Mouse (Mus musculus) cortical plate, adult 2 months (tissue): Measurements from ENCODE around the gene Nedd9.

Experiments
- CTCF ChIP-seq: fragments of 200-500 bp; IDR thresholded peaks from 2 replicates; pipeline ENCODE4 v1.5.1; 2011; ENCODE audit warnings: mild to moderate bottlenecking, control low read depth, low read length; ENCODE audit not compliant: insufficient read depth; ENCODE audit errors: extremely low read depth
- POLR2A ChIP-seq: fragments of 200-500 bp; IDR thresholded peaks from 2 replicates; pipeline ENCODE4 v1.6.1; 2011; ENCODE audit warnings: mild to moderate bottlenecking, low read length, control low read depth; ENCODE audit not compliant: insufficient read depth; ENCODE audit errors: extremely low read depth

DNA sequence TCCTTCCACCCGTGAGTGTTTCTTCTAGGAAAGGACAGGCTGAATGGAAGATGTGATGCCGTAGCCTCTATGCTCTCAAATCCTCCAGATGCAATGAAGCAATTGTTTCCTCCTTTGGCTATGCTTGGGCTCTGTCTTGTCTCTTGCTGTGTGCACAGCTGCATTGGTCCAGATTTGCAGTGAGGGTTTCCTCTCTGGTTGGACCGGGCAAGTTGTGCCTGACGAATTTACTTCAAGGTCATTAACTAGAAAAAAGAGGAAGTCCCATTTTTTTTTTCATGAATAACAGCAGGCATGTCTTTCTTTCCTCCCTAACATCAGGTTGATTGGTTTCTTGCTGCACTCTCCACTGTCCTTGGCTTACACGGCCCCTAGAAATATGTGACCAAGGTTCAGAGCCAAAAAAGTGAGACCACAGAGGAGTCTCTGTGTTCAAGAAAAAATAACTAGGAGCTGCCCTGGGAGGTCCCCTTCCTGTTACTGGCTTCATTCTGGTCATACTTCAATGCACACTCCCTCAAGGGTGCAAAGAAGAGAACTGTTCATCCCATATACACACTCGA, 84.6 kb downstream of the Nedd9 start:
- TF ChIP-seq CTCF (no peak), POLR2A (no peak)
